Mouse (Mus musculus) E14TG2a.4 (cell line): ENCODE results near the gene Kctd7.

Experiments
- CTCF ChIP-seq: conservative IDR thresholded peaks from 2 replicates; pipeline ENCODE4 v1.5.1; 2014; ENCODE audit warnings: low read length
- NANOG ChIP-seq: IDR thresholded peaks from 2 replicates; pipeline ENCODE4 v1.6.1; 2014; ENCODE audit warnings: borderline replicate concordance, low read length, mixed read lengths
- POU5F1 ChIP-seq: IDR thresholded peaks from 2 replicates; pipeline ENCODE4 v1.6.1; 2014; ENCODE audit warnings: low read length, borderline replicate concordance

- TF ChIP-seq CTCF: no peak
- no peak for TF ChIP-seq POU5F1
- no peak for TF ChIP-seq NANOG
These were observed 5.2 kb downstream of the Kctd7 start for GRCm38 (mm10) chr5:130149726-130150310.
